Mouse (Mus musculus) forebrain, embryonic 11.5 days (tissue): ENCODE results near the gene Nsd2. TPM values are rescaled to one million over a fixed set of nuclear protein-coding genes. Genes with fewer than 3 reads are reported as not detected.
A peak's percentile ranks its signal among the peaks of the same experiment; 100 is the strongest.

ENCODE experiments used
- ATAC-seq: fragments of 200-750 bp; cut with Nextera tagmentation; replicated peaks from 2 replicates; pipeline ENCODE4 v1.8.0; 2017; ENCODE audit warnings: moderate TSS enrichment; ENCODE audit not compliant: low FRiP score
- DNase-seq: peaks from one replicate; pipeline ENCODE4 v3.0.0-alpha.2; 2017; ENCODE audit warnings: low spot score
- H3K27ac ChIP-seq: fragments of 300-500 bp; sonication (generic); 2 replicates; pipeline ENCODE4 v1.5.1; 2014; ENCODE audit warnings: low read depth, low read length
- H3K27me3 ChIP-seq: fragments of 300-500 bp; sonication (generic); 2 replicates; pipeline ENCODE4 v1.6.1; 2014; ENCODE audit warnings: mild to moderate bottlenecking, low read length, mixed read lengths; ENCODE audit not compliant: control insufficient read depth, insufficient read depth
- H3K36me3 ChIP-seq: fragments of 300-500 bp; sonication (generic); 2 replicates; pipeline ENCODE4 v1.6.1; 2014; ENCODE audit warnings: mild to moderate bottlenecking, low read length, moderate library complexity, mixed read lengths; ENCODE audit not compliant: control insufficient read depth, insufficient read depth
- H3K4me1 ChIP-seq: fragments of 300-500 bp; sonication (generic); replicated peaks from 2 replicates; pipeline ENCODE4 v1.6.1; 2014; ENCODE audit warnings: low read length, mixed read lengths; ENCODE audit not compliant: control insufficient read depth, insufficient read depth
- H3K4me2 ChIP-seq: fragments of 300-500 bp; sonication (generic); 2 replicates; pipeline ENCODE4 v1.6.1; 2014; ENCODE audit warnings: low read depth, mild to moderate bottlenecking, low read length, moderate library complexity, mixed read lengths; ENCODE audit not compliant: severe bottlenecking
- H3K4me3 ChIP-seq: fragments of 300-500 bp; sonication (generic); 2 replicates; pipeline ENCODE4 v1.5.1; 2014; ENCODE audit warnings: low read depth, low read length
- H3K9ac ChIP-seq: fragments of 300-500 bp; sonication (generic); 2 replicates; pipeline ENCODE4 v1.6.1; 2014; ENCODE audit warnings: low read length
- H3K9me3 ChIP-seq: fragments of 300-500 bp; sonication (generic); 2 replicates; pipeline ENCODE4 v1.6.1; 2016; ENCODE audit warnings: low read length, mixed read lengths; ENCODE audit not compliant: control insufficient read depth
- WGBS: fragments of 180-500 bp; shearing (Covaris S2); extraction: QIAGEN DNeasy Blood & Tissue Kit; methylation state at CpG from one replicate; pipeline ENCODE4 v1.1.7; 2014; 5-methylcytosine and 5-hydroxymethylcytosine counted together
- polyA plus RNA-seq: library from polyadenylated mRNA; unstranded; fragments of >200 nt; fragmentation: Nextera tagmentation; extraction: Ambion mirVana; gene quantifications from 2 replicates; pipeline ENCODE4 v1.2.1, GENCODE M21; 2014

The Nsd2 gene
- polyA plus RNA-seq, 1 experiment from 2014 or later, result 131 TPM

- no peak overlapping the region for H3K4me2 ChIP-seq
- peaks cover 41% of the 10 kb centered on the region; the same call in 1 of the 2 replicates for H3K36me3 ChIP-seq
- H3K27ac ChIP-seq, result no peak overlapping the region
- DNase-seq (peak; percentile 29), ATAC-seq (no peak)
- H3K27me3 ChIP-seq, result no peaks in the 10 kb centered on the region
- H3K9me3 ChIP-seq, result no peaks in the 10 kb centered on the region
- H3K9ac ChIP-seq, result no peak overlapping the region
- no peaks in the 10 kb centered on the region for H3K4me1 ChIP-seq
- H3K4me3 ChIP-seq, result no peak overlapping the region
- 94% methylated on average over 4 of the region's 4 CpGs for WGBS
Observed at GRCm38 (mm10) chr5:33881118-33881517, 60.6 kb downstream of the Nsd2 start.

GRCm38 (mm10) chr5:33893406-33893805 is 72.9 kb downstream of the Nsd2 start:
- Histone ChIP-seq H3K36me3 (peaks cover 59% of the 10 kb centered on the region), H3K9ac (no peak overlapping the region), H3K4me2 (no peak overlapping the region), H3K27me3 (no peaks in the 10 kb centered on the region), H3K4me3 (no peak overlapping the region), H3K27ac (no peak overlapping the region), H3K4me1 (no peaks in the 10 kb centered on the region), H3K9me3 (no peaks in the 10 kb centered on the region)
- 95% methylated on average over 6 of the region's 6 CpGs for WGBS
- peak; percentile 28 for DNase-seq
- ATAC-seq, result no peak

- no peaks in the 10 kb centered on the region for H3K4me1 ChIP-seq
- no peak overlapping the region for H3K4me3 ChIP-seq
- ATAC-seq, result no peak
- H3K36me3 ChIP-seq, result peaks cover 61% of the 10 kb centered on the region
- WGBS, result 92% methylated on average over 9 of the region's 9 CpGs
- H3K9me3 ChIP-seq, result no peaks in the 10 kb centered on the region
- H3K27ac ChIP-seq, result no peak overlapping the region
- H3K4me2 ChIP-seq, result no peak overlapping the region
- H3K9ac ChIP-seq, result no peak overlapping the region
- H3K27me3 ChIP-seq, result no peaks in the 10 kb centered on the region
- DNase-seq, result peak; percentile 47
Observed at GRCm38 (mm10) chr5:33895116-33895515, 74.6 kb downstream of the Nsd2 start.

- H3K9ac ChIP-seq, result no peak overlapping the region
- no peaks in the 10 kb centered on the region for H3K4me1 ChIP-seq
- DNase-seq (peak; percentile 46), ATAC-seq (no peak)
- H3K27ac ChIP-seq, result no peak overlapping the region
- H3K4me3 ChIP-seq, result no peak overlapping the region
- WGBS, result 90% methylated on average over 2 of the region's 2 CpGs
- no peaks in the 10 kb centered on the region for H3K9me3 ChIP-seq
- no peaks in the 10 kb centered on the region for H3K27me3 ChIP-seq
- no peak overlapping the region for H3K4me2 ChIP-seq
- H3K36me3 ChIP-seq, result peaks cover 47% of the 10 kb centered on the region
Observed at GRCm38 (mm10) chr5:33897158-33897557, 76.6 kb downstream of the Nsd2 start.

- Histone ChIP-seq H3K4me3 (no peak overlapping the region), H3K27ac (no peak overlapping the region), H3K36me3 (peaks cover 37% of the 10 kb centered on the region), H3K9me3 (no peaks in the 10 kb centered on the region), H3K4me1 (no peaks in the 10 kb centered on the region), H3K27me3 (no peaks in the 10 kb centered on the region), H3K4me2 (no peak overlapping the region), H3K9ac (no peak overlapping the region)
- ATAC-seq, result no peak
- DNase-seq, result peak; percentile 50
- 89% methylated on average over 9 of the region's 9 CpGs for WGBS
Observed at GRCm38 (mm10) chr5:33898671-33899070, 78.1 kb downstream of the Nsd2 start.

- no peak for ATAC-seq
- Histone ChIP-seq H3K4me3 (no peak overlapping the region), H3K27ac (no peak overlapping the region), H3K4me2 (no peak overlapping the region), H3K9ac (no peak overlapping the region), H3K9me3 (no peaks in the 10 kb centered on the region), H3K4me1 (no peaks in the 10 kb centered on the region), H3K27me3 (no peaks in the 10 kb centered on the region), H3K36me3 (peaks cover 32% of the 10 kb centered on the region)
- 98% methylated on average over 3 of the region's 3 CpGs for WGBS
- peak; percentile 48 for DNase-seq
Observed at GRCm38 (mm10) chr5:33899245-33899644, 78.7 kb downstream of the Nsd2 start.

- peak; percentile 35 for DNase-seq
- 95% methylated on average over 3 of the region's 3 CpGs for WGBS
Observed at GRCm38 (mm10) chr5:33900101-33900500, 79.6 kb downstream of the Nsd2 start.

GRCm38 (mm10) chr5:33900701-33901263 is 80.3 kb downstream of the Nsd2 start:
- no peaks in the 10 kb centered on the region for H3K4me1 ChIP-seq
- H3K9ac ChIP-seq, result no peak overlapping the region
- ATAC-seq, result no peak
- no peaks in the 10 kb centered on the region for H3K9me3 ChIP-seq
- peak; percentile 35 for DNase-seq
- peaks cover 19% of the 10 kb centered on the region for H3K36me3 ChIP-seq
- H3K4me2 ChIP-seq, result no peak overlapping the region
- 93% methylated on average over 9 of the region's 9 CpGs for WGBS
- no peak overlapping the region for H3K27ac ChIP-seq
- no peak overlapping the region for H3K4me3 ChIP-seq
- no peaks in the 10 kb centered on the region for H3K27me3 ChIP-seq

More at GRCm38 (mm10) chr5:33900101-33900500, 79.6 kb downstream of the Nsd2 start:
- ATAC-seq, result no peak
- Histone ChIP-seq H3K4me1 (no peaks in the 10 kb centered on the region), H3K27me3 (no peaks in the 10 kb centered on the region), H3K9ac (no peak overlapping the region), H3K4me3 (no peak overlapping the region), H3K4me2 (no peak overlapping the region), H3K9me3 (no peaks in the 10 kb centered on the region), H3K36me3 (peaks cover 23% of the 10 kb centered on the region), H3K27ac (no peak overlapping the region)

- 90% methylated on average over 3 of the region's 3 CpGs for WGBS
Observed at GRCm38 (mm10) chr5:33901278-33901677, 80.8 kb downstream of the Nsd2 start.

More at GRCm38 (mm10) chr5:33901278-33901677, 80.8 kb downstream of the Nsd2 start:
- Histone ChIP-seq H3K36me3 (peaks cover 17% of the 10 kb centered on the region), H3K4me1 (no peaks in the 10 kb centered on the region), H3K9ac (no peak overlapping the region), H3K27ac (no peak overlapping the region), H3K27me3 (no peaks in the 10 kb centered on the region), H3K9me3 (no peaks in the 10 kb centered on the region), H3K4me2 (no peak overlapping the region), H3K4me3 (no peak overlapping the region)
- peak; percentile 33 for DNase-seq
- no peak for ATAC-seq
